9 mouse cellular contexts compared by ENCODE assay signal in genomic region chr4:154929088-154929660, GRCm38 (mm10). TPM values are rescaled to one million over a fixed set of nuclear protein-coding genes. Genes with fewer than 3 reads are reported as not detected.
DNase-seq lines count a peak whose midpoint lies in the region; ATAC-seq and TF ChIP-seq lines count a peak whose summit lies in the region.
"Had no signal": no experiment of that assay in that cellular context is flagged by ENCODE, and none has a peak within 500 bp of the region (broad histone marks: within the 10 kb centered on the region; RNA-seq: fewer than 3 reads in every experiment).

No protein-coding gene starts in this region.

- no peaks in the 10 kb centered on the region for H3K9me3 ChIP-seq in stomach, embryonic 15.5 days
- H3K9me3 ChIP-seq in stomach, postnatal 0 days (ENCODE audit: control insufficient read depth, low read length): no peaks in the 10 kb centered on the region
- no peaks in the 10 kb centered on the region for H3K9me3 ChIP-seq in liver, embryonic 15.5 days (replicated peaks)
- H3K9me3 ChIP-seq: limb, embryonic 12.5 days had no signal

- WGBS in stomach, embryonic 15.5 days: 74% methylated on average over 12 of the region's 12 CpGs
- WGBS in stomach, postnatal 0 days: 71% methylated on average over 12 of the region's 12 CpGs
- WGBS in liver, embryonic 15.5 days (ENCODE audit: insufficient replicate concordance): 21% methylated on average over 12 of the region's 12 CpGs

- H3K4me3 ChIP-seq in stomach, embryonic 15.5 days (replicated peaks): no peak overlapping the region
- H3K4me3 ChIP-seq in stomach, postnatal 0 days (ENCODE audit: low read depth, low read length): no peak overlapping the region
- peak overlapping the region; percentile 70 for H3K4me3 ChIP-seq in liver, embryonic 15.5 days (replicated peaks)
- H3K4me3 ChIP-seq: limb, embryonic 12.5 days had no signal

- no peaks in the 10 kb centered on the region for H3K36me3 ChIP-seq in stomach, embryonic 15.5 days
- no peaks in the 10 kb centered on the region for H3K36me3 ChIP-seq in stomach, postnatal 0 days (ENCODE audit: control insufficient read depth, insufficient read depth, low read length)
- peaks cover 30% of the 10 kb centered on the region for H3K36me3 ChIP-seq in liver, embryonic 15.5 days (replicated peaks)
- H3K36me3 ChIP-seq in splenic B cell, adult 2 months (ENCODE audit: control insufficient read depth, insufficient read depth, low read length, poor library complexity, severe bottlenecking): no peaks in the 10 kb centered on the region; the same call in none of the 2 replicates
- H3K36me3 ChIP-seq: limb, embryonic 12.5 days had no signal

- no peak for TF ChIP-seq EP300 in stomach, postnatal 0 days (optimal IDR thresholded peaks at IDR 0.05)

- DNase-seq in adrenal gland, postnatal 10 days: peak; percentile 49
- DNase-seq in adrenal gland, adult 18-20 months (ENCODE audit: low spot score in 2 of 2): no peak
- no peak for DNase-seq in stomach, postnatal 0 days (ENCODE audit: low spot score)
- peak; percentile 65 for DNase-seq in splenic B cell, adult 2 months (ENCODE audit: low read depth, low spot score)
- no peak for DNase-seq in cerebellum, adult 11 months
- DNase-seq in ovary, postnatal 14 days (ENCODE audit: low spot score): no peak

- no peaks in the 10 kb centered on the region for H3K27me3 ChIP-seq in stomach, embryonic 15.5 days (replicated peaks)
- H3K27me3 ChIP-seq in stomach, postnatal 0 days (ENCODE audit: control insufficient read depth, insufficient read depth, low read length): no peaks in the 10 kb centered on the region
- H3K27me3 ChIP-seq in liver, embryonic 15.5 days: no peaks in the 10 kb centered on the region
- H3K27me3 ChIP-seq in splenic B cell, adult 2 months (ENCODE audit: control insufficient read depth, insufficient read depth, low read length, poor library complexity, severe bottlenecking): no peaks in the 10 kb centered on the region
- H3K27me3 ChIP-seq: limb, embryonic 12.5 days had no signal

- no peak for TF ChIP-seq CTCF in stomach, postnatal 0 days (IDR thresholded peaks at IDR 0.05; ENCODE audit: low read depth)

- no peak overlapping the region for H3K4me2 ChIP-seq in stomach, embryonic 15.5 days
- H3K4me2 ChIP-seq in stomach, postnatal 0 days (replicated peaks; ENCODE audit: low read depth): no peak overlapping the region
- peak overlapping the region; percentile 87 for H3K4me2 ChIP-seq in liver, embryonic 15.5 days
- H3K4me2 ChIP-seq: limb, embryonic 12.5 days had no signal

- H3K4me1 ChIP-seq in stomach, embryonic 15.5 days: peaks cover 16% of the 10 kb centered on the region
- H3K4me1 ChIP-seq in stomach, postnatal 0 days (replicated peaks; ENCODE audit: control insufficient read depth, insufficient read depth): peaks cover 3% of the 10 kb centered on the region; the same call in 1 of the 2 replicates
- peaks cover 72% of the 10 kb centered on the region for H3K4me1 ChIP-seq in liver, embryonic 15.5 days (replicated peaks)

- ATAC-seq in stomach, embryonic 15.5 days (ENCODE audit: insufficient read depth, low FRiP score, low read depth): peak; percentile 72; the same call in 1 of the 2 replicates
- no peak for ATAC-seq in stomach, postnatal 0 days (ENCODE audit: low FRiP score, low TSS enrichment)
- ATAC-seq in liver, embryonic 15.5 days (ENCODE audit: insufficient read depth): peak; percentile 76

- H3K27ac ChIP-seq in stomach, embryonic 15.5 days: peak overlapping the region; percentile 36; the same call in 1 of the 2 replicates
- no peak overlapping the region; the same call in 1 of the 2 replicates for H3K27ac ChIP-seq in stomach, postnatal 0 days (replicated peaks)
- H3K27ac ChIP-seq in liver, embryonic 15.5 days (replicated peaks): peak overlapping the region; percentile 95
- H3K27ac ChIP-seq: limb, embryonic 12.5 days had no signal

- no peak overlapping the region for H3K9ac ChIP-seq in stomach, embryonic 15.5 days
- no peak overlapping the region for H3K9ac ChIP-seq in stomach, postnatal 0 days (ENCODE audit: low read length)
- H3K9ac ChIP-seq in liver, embryonic 15.5 days: peak overlapping the region; percentile 91
- H3K9ac ChIP-seq: limb, embryonic 12.5 days had no signal

RNA-seq across cellular contexts. Expression of gene Tnfrsf14, which starts 0.8 kb away (rescaled TPM):
- total RNA-seq in adrenal gland, postnatal 10 days (2021): 10 to 100 TPM in 1 of 2 experiments, 1 to 10 TPM in 1; 8.1 to 12.7 TPM
- 1 to 10 TPM; 6.4 to 8.4 TPM for total RNA-seq in adrenal gland, adult 18-20 months (2021)
- polyA plus RNA-seq in stomach, embryonic 15.5 days (2015; fragmentation: Nextera tagmentation; extraction: Ambion mirVana): 3.8 and 8.0 TPM in 2 replicates
- 0.61 TPM in 2 replicates for polyA plus RNA-seq in stomach, postnatal 0 days (2015; fragmentation: Nextera tagmentation; extraction: Ambion mirVana)
- 56.7 and 64.6 TPM in 2 replicates for polyA plus RNA-seq in liver, embryonic 15.5 days (2015; fragmentation: Nextera tagmentation; extraction: Ambion mirVana)

RNA-seq across cellular contexts. Expression of gene Fam213b, which starts 30.2 kb away (rescaled TPM):
- 10 to 100 TPM; 37.8 to 44.3 TPM for total RNA-seq in adrenal gland, postnatal 10 days (2021)
- 100 to 1,000 TPM in 1 of 2 experiments, 10 to 100 TPM in 1; 15.5 to 104 TPM for total RNA-seq in adrenal gland, adult 18-20 months (2021)
- polyA plus RNA-seq in stomach, embryonic 15.5 days (2015; fragmentation: Nextera tagmentation; extraction: Ambion mirVana): 29.1 and 30.6 TPM in 2 replicates
- 62.1 and 65.4 TPM in 2 replicates for polyA plus RNA-seq in stomach, postnatal 0 days (2015; fragmentation: Nextera tagmentation; extraction: Ambion mirVana)
- polyA plus RNA-seq in liver, embryonic 15.5 days (2015; fragmentation: Nextera tagmentation; extraction: Ambion mirVana): 8.1 and 9.0 TPM in 2 replicates

RNA-seq across cellular contexts. Expression of gene Hes5, which starts 31.5 kb away (rescaled TPM):
- total RNA-seq in adrenal gland, postnatal 10 days (2021): under 1 TPM in 1 of 2 experiments, not detected in 1; 0.76 TPM
- not detected for total RNA-seq in adrenal gland, adult 18-20 months (2021)
- 2.5 and 2.6 TPM in 2 replicates for polyA plus RNA-seq in stomach, embryonic 15.5 days (2015; fragmentation: Nextera tagmentation; extraction: Ambion mirVana)
- polyA plus RNA-seq in stomach, postnatal 0 days (2015; fragmentation: Nextera tagmentation; extraction: Ambion mirVana): 0.24 and 0.36 TPM in 2 replicates
- 0.15 and 0.17 TPM in 2 replicates for polyA plus RNA-seq in liver, embryonic 15.5 days (2015; fragmentation: Nextera tagmentation; extraction: Ambion mirVana)

RNA-seq across cellular contexts. Expression of gene Pank4, which starts 34.7 kb away (rescaled TPM):
- 10 to 100 TPM; 23.1 to 35.2 TPM for total RNA-seq in adrenal gland, postnatal 10 days (2021)
- 10 to 100 TPM; 28.3 to 31.9 TPM for total RNA-seq in adrenal gland, adult 18-20 months (2021)
- 37.6 and 37.7 TPM in 2 replicates for polyA plus RNA-seq in stomach, embryonic 15.5 days (2015; fragmentation: Nextera tagmentation; extraction: Ambion mirVana)
- polyA plus RNA-seq in stomach, postnatal 0 days (2015; fragmentation: Nextera tagmentation; extraction: Ambion mirVana): 14.8 and 14.9 TPM in 2 replicates
- 21.7 and 24.4 TPM in 2 replicates for polyA plus RNA-seq in liver, embryonic 15.5 days (2015; fragmentation: Nextera tagmentation; extraction: Ambion mirVana)

RNA-seq across cellular contexts. Expression of gene Mmel1, which starts 59.8 kb away (rescaled TPM):
- total RNA-seq in adrenal gland, postnatal 10 days (2021): under 1 TPM; 0.24 to 0.45 TPM
- total RNA-seq in adrenal gland, adult 18-20 months (2021): 1 to 10 TPM in 1 of 2 experiments, under 1 TPM in 1; 0.19 to 3.8 TPM
- 0.21 and 0.23 TPM in 2 replicates for polyA plus RNA-seq in stomach, embryonic 15.5 days (2015; fragmentation: Nextera tagmentation; extraction: Ambion mirVana)
- polyA plus RNA-seq in stomach, postnatal 0 days (2015; fragmentation: Nextera tagmentation; extraction: Ambion mirVana): not detected in 2 replicates
- polyA plus RNA-seq in liver, embryonic 15.5 days (2015; fragmentation: Nextera tagmentation; extraction: Ambion mirVana): 2.3 and 3.1 TPM in 2 replicates

Comparison
In these comparisons a context has a peak if more than half of its experiments do, and no peak if none do; other contexts are left out.
1. DNase-seq: peak in adrenal gland, postnatal 10 days (single experiment) and splenic B cell, adult 2 months (single experiment); none in adrenal gland, adult 18-20 months (0 of 2), stomach, postnatal 0 days (single experiment), cerebellum, adult 11 months (single experiment) and ovary, postnatal 14 days (single experiment).